Mouse (Mus musculus) kidney, postnatal 0 days (tissue): ENCODE results near the gene Gm6614. TPM values are rescaled to one million over a fixed set of nuclear protein-coding genes. Genes with fewer than 3 reads are reported as not detected.
A peak's percentile ranks its signal among the peaks of the same experiment; 100 is the strongest.

Experiments used
- ATAC-seq: fragments of 200-750 bp; cut with Nextera tagmentation; replicated peaks from 2 replicates; pipeline ENCODE4 v1.8.0; 2017; ENCODE audit warnings: low read depth, moderate number of reproducible peaks, moderate TSS enrichment, moderate library complexity; ENCODE audit not compliant: low FRiP score
- DNase-seq: peaks from one replicate; pipeline ENCODE4 v3.0.0-alpha.2; 2016; ENCODE audit warnings: low spot score
- H3K27ac ChIP-seq: fragments of 300-500 bp; sonication (generic); 2 replicates; pipeline ENCODE4 v1.5.1; 2014; ENCODE audit warnings: mild to moderate bottlenecking
- H3K27me3 ChIP-seq: fragments of 300-500 bp; sonication (generic); 2 replicates; pipeline ENCODE4 v1.6.1; 2014; ENCODE audit warnings: low read length, mixed read lengths; ENCODE audit not compliant: insufficient read depth
- H3K36me3 ChIP-seq: fragments of 300-500 bp; sonication (generic); 2 replicates; pipeline ENCODE4 v1.6.1; 2014; ENCODE audit warnings: low read length, mixed read lengths; ENCODE audit not compliant: insufficient read depth
- H3K4me1 ChIP-seq: fragments of 300-500 bp; sonication (generic); replicated peaks from 2 replicates; pipeline ENCODE4 v1.6.1; 2014; ENCODE audit warnings: antibody characterized with exemption, low read length, mixed read lengths; ENCODE audit not compliant: insufficient read depth
- H3K4me2 ChIP-seq: fragments of 300-500 bp; sonication (generic); 2 replicates; pipeline ENCODE4 v1.6.1; 2014; ENCODE audit warnings: mild to moderate bottlenecking, low read length, moderate library complexity, mixed read lengths
- H3K4me3 ChIP-seq: fragments of 300-500 bp; sonication (generic); replicated peaks from 2 replicates; pipeline ENCODE4 v1.5.1; 2014; ENCODE audit warnings: low read depth, low read length
- H3K9ac ChIP-seq: fragments of 300-500 bp; sonication (generic); 2 replicates; pipeline ENCODE4 v1.6.1; 2014; ENCODE audit warnings: low read depth, low read length
- H3K9me3 ChIP-seq: fragments of 300-500 bp; sonication (generic); replicated peaks from 2 replicates; pipeline ENCODE4 v1.6.1; 2016; ENCODE audit warnings: low read length, inconsistent platforms, mixed read lengths
- CTCF ChIP-seq: IDR thresholded peaks from 2 replicates; pipeline ENCODE4 v1.5.1; 2016; ENCODE audit warnings: antibody characterized with exemption, low read depth, mild to moderate bottlenecking, moderate library complexity
- WGBS: fragments of 180-500 bp; shearing (Covaris S2); extraction: QIAGEN DNeasy Blood & Tissue Kit; methylation state at CpG from one replicate; pipeline ENCODE4 v1.1.7; 2014; 5-methylcytosine and 5-hydroxymethylcytosine counted together
- polyA plus RNA-seq: library from polyadenylated mRNA; unstranded; fragments of >200 nt; fragmentation: Nextera tagmentation; extraction: Ambion mirVana; gene quantifications from 2 replicates; pipeline ENCODE4 v1.2.1, GENCODE M21; 2015

Gene Gm6614
- polyA plus RNA-seq, 1 experiment from 2014 or later, result not detected

DNA sequence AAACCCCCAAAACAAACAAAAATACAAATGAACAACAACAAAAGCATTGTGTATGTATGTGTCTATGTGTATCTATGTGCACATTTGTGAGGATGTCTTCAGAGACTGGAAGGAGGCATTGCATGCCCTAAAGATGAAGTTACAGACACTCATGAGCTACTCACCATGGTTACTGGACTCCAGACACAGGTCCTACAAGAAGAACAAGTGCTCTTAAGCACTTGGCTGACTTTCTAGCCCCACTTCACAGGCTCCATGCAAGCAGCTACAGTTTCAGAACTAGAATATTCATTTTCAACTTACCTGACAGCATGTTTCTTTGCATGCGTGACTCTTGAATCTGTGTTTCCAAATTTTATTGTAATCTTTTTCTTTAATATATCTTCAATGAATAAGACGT is 24.6 kb upstream of the Gm6614 start:
- no peak for ATAC-seq
- H3K27ac ChIP-seq, result no peak overlapping the region

DNA sequence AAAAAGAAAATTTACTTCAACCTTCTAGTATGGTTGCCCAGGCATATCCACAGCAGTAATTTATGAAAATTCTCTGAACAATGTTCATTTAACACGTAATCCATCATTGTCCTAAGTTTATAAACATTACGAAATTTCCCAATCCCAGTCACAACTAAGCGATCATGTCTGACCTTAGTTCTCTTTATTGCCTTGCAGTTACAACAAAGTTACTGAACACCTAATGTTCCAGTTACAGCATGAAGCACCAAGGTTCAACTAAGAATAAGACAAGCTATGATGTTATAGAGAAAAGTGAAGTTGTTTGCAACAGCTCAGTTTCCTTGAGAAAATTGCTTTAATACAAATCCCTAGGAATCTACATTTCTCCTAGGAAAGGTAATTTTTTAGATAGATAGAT is 10.5 kb upstream of the Gm6614 start:
- Histone ChIP-seq H3K27ac (no peak overlapping the region), H3K9me3 (no peaks in the 10 kb centered on the region), H3K4me3 (no peak overlapping the region), H3K36me3 (no peaks in the 10 kb centered on the region), H3K27me3 (no peaks in the 10 kb centered on the region), H3K9ac (no peak overlapping the region), H3K4me1 (no peaks in the 10 kb centered on the region), H3K4me2 (no peak overlapping the region)
- DNase-seq, result no peak
- 81% methylated on average over 3 of the region's 3 CpGs for WGBS
- 0 out of 2 replicates have a peak, but pooled peaks have one; percentile 36 for ATAC-seq
- TF ChIP-seq CTCF, result no peak

More for the DNA sequence above, 24.6 kb upstream of the Gm6614 start:
- TF ChIP-seq CTCF, result no peak
- Histone ChIP-seq H3K36me3 (no peaks in the 10 kb centered on the region), H3K9ac (no peak overlapping the region), H3K4me2 (no peak overlapping the region), H3K27me3 (no peaks in the 10 kb centered on the region), H3K9me3 (no peaks in the 10 kb centered on the region), H3K4me3 (no peak overlapping the region), H3K4me1 (no peaks in the 10 kb centered on the region)
- 77% methylated on average over 2 of the region's 2 CpGs for WGBS
- DNase-seq, result no peak

DNA sequence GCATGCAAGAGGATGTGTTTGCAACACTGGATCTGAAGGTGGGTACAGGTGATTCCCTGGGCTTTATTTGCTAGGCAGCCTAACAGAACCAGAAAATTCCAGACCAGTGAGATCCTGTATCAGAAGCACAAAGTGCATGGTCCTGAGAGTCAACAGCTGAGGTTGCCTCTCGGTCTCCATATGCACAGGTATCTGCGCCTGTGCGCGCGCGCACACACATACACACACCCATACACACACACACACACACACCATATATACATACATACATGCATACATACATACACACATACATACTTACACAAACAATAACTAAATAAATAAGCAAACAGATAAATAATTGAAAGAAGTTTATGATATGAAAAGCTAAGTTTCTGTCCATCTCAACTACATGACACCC is 24.4 kb downstream of the Gm6614 start:
- no peaks in the 10 kb centered on the region for H3K9me3 ChIP-seq
- no peak for ATAC-seq
- DNase-seq, result no peak
- no peaks in the 10 kb centered on the region for H3K4me1 ChIP-seq
- no peak for TF ChIP-seq CTCF
- no peak overlapping the region for H3K9ac ChIP-seq
- no peaks in the 10 kb centered on the region for H3K27me3 ChIP-seq
- no peak overlapping the region for H3K4me2 ChIP-seq
- H3K36me3 ChIP-seq, result no peaks in the 10 kb centered on the region
- 98% methylated on average over 6 of the region's 6 CpGs for WGBS
- H3K4me3 ChIP-seq, result no peak overlapping the region
- no peak overlapping the region for H3K27ac ChIP-seq

DNA sequence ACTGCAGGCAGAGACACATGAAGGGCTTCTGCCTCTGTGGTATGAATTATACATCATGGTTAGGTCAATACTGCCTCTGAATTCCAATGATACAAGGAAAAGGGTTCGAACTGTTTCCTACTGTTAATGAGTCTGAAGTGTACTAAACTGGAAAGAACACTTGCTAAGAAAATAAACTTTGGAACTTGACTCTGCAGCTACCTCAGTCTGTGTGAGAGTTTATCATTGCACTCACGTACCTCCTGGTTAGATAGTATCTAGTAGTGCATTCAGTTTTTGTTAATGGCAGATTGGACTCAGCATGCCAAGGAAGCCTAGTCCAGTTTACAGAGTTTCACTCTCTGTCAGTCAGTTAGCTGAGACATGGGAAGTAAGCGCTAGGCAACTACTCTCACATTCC is 26.6 kb downstream of the Gm6614 start:
- 57% methylated on average over 3 of the region's 3 CpGs for WGBS
- DNase-seq, result peak; percentile 6
- Histone ChIP-seq H3K9ac (no peak overlapping the region), H3K9me3 (no peaks in the 10 kb centered on the region), H3K4me3 (no peak overlapping the region), H3K27me3 (no peaks in the 10 kb centered on the region), H3K36me3 (no peaks in the 10 kb centered on the region), H3K4me2 (no peak overlapping the region), H3K27ac (no peak overlapping the region), H3K4me1 (no peaks in the 10 kb centered on the region)
- TF ChIP-seq CTCF, result no peak
- ATAC-seq, result 0 out of 2 replicates have a peak, but pooled peaks have one; percentile 54

DNA sequence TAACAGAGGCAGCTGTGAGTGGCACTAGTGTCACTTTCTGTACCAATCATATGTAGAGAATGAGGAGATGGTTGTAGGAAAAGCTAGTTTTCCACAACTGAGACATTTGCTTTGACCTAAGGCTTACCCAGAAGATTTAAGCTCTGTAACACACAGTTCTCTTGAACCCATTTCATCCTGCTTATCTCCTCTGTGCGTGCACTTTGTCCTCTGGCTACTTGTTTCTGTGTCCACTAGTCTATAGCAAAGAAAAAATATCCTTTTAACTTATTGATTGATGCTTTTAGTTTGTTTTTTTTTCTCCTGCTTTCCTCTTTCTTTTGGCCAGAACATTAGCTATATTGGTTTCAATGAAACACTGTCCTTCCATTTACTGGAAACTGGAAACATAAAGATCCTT is 48.8 kb downstream of the Gm6614 start:
- Histone ChIP-seq H3K9ac (no peak overlapping the region), H3K36me3 (no peaks in the 10 kb centered on the region), H3K4me2 (no peak overlapping the region), H3K9me3 (no peaks in the 10 kb centered on the region), H3K4me1 (no peaks in the 10 kb centered on the region), H3K27ac (no peak overlapping the region), H3K4me3 (no peak overlapping the region), H3K27me3 (no peaks in the 10 kb centered on the region)
- TF ChIP-seq CTCF, result no peak
- WGBS, result 74% methylated on average over 1 of the region's 1 CpGs
- DNase-seq (no peak), ATAC-seq (no peak)

DNA sequence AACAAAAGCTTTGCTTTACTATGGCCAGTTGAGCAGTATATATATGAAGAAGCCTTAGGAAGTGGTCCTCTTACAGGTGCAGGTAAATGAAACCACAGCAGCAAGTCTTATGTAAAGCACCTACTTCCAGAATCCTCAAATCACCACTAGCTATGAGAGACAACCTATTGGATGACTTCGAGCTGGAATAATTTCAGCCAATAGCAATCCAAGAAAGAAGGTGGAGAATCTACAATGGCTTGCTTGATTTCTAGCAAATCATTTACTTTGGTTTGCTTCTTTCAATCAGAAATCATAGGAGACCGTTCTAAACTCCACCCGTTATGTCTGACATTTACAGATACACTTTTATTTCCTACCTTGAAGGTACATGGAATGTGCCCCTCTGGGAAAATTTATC is 49.4 kb downstream of the Gm6614 start:
- Histone ChIP-seq H3K4me1 (no peaks in the 10 kb centered on the region), H3K9ac (no peak overlapping the region), H3K27me3 (no peaks in the 10 kb centered on the region), H3K9me3 (no peaks in the 10 kb centered on the region), H3K27ac (no peak overlapping the region), H3K4me2 (no peak overlapping the region), H3K4me3 (no peak overlapping the region), H3K36me3 (no peaks in the 10 kb centered on the region)
- ATAC-seq (no peak), DNase-seq (no peak)
- no peak for TF ChIP-seq CTCF
- 91% methylated on average over 3 of the region's 3 CpGs for WGBS

DNA sequence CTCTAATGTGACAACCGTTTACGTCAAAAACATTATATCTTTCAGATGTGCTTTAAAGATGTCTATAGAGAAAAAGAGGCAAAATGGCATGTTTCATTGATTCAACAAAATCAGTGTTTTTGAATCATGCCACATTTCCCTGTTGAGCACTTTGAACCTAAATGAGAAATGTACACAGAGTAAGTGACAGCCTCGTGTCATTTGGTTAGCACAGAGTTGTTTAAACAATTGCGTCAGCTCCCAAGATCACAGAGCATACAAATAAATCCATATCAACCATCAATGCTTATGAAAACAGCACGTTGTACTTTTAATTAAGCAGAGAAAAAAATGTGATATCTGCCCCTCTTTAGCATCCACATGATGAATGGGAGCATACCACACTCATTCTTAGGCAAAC is 50.7 kb downstream of the Gm6614 start:
- Histone ChIP-seq H3K27me3 (no peaks in the 10 kb centered on the region), H3K27ac (no peak overlapping the region), H3K9ac (no peak overlapping the region), H3K4me1 (no peaks in the 10 kb centered on the region), H3K4me3 (no peak overlapping the region), H3K36me3 (no peaks in the 10 kb centered on the region), H3K9me3 (no peaks in the 10 kb centered on the region), H3K4me2 (no peak overlapping the region)
- DNase-seq (no peak), ATAC-seq (no peak)
- no peak for TF ChIP-seq CTCF
- 59% methylated on average over 5 of the region's 5 CpGs for WGBS
